Mouse (Mus musculus): Measurements from ENCODE around the gene Schip1. TPM values are rescaled to one million over a fixed set of nuclear protein-coding genes. Genes with fewer than 3 reads are reported as not detected.
A peak's percentile ranks its signal among the peaks of the same experiment; 100 is the strongest.

Schip1 gene
- polyA plus RNA-seq, 1 experiment from 2014 or later: 163 TPM

DNA sequence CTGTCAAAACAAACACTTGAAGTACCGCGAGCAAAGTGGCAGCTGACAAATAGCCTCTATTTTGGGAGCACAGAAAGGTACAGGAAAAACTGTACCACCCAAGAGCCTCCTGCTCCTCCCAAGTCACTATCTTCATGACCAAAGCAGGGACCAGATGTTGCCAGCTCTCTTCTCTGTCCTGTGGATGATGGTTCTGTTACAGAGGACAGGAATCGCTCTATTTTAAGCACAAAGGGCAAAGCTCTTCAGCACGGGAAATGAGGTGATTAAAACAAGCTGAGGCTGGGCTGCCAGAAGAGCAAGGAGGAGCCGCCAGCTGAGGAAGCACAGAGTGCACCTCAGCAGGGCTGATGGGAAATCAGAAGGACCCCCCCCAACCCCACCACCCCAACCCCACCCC lies 388.7 kb downstream of the Schip1 start:
- H3K4me2 ChIP-seq (replicated peaks): no peak overlapping the region
- H3K4me1 ChIP-seq (replicated peaks; ENCODE audit: control insufficient read depth, insufficient read depth, low read length): no peaks in the 10 kb centered on the region
- DNase-seq (ENCODE audit: low spot score) (no peak), ATAC-seq (ENCODE audit: low FRiP score) (no peak)
- H3K9me3 ChIP-seq (ENCODE audit: control insufficient read depth, low read length): no peaks in the 10 kb centered on the region
- no peaks in the 10 kb centered on the region for H3K27me3 ChIP-seq (ENCODE audit: control insufficient read depth, insufficient read depth, low read length)
- WGBS: 50% methylated on average over 5 of the region's 5 CpGs
- H3K27ac ChIP-seq: no peak overlapping the region
- H3K4me3 ChIP-seq (replicated peaks; ENCODE audit: low read length): no peak overlapping the region
- H3K9ac ChIP-seq: no peak overlapping the region
- no peaks in the 10 kb centered on the region for H3K36me3 ChIP-seq (replicated peaks; ENCODE audit: control insufficient read depth, insufficient read depth)

DNA sequence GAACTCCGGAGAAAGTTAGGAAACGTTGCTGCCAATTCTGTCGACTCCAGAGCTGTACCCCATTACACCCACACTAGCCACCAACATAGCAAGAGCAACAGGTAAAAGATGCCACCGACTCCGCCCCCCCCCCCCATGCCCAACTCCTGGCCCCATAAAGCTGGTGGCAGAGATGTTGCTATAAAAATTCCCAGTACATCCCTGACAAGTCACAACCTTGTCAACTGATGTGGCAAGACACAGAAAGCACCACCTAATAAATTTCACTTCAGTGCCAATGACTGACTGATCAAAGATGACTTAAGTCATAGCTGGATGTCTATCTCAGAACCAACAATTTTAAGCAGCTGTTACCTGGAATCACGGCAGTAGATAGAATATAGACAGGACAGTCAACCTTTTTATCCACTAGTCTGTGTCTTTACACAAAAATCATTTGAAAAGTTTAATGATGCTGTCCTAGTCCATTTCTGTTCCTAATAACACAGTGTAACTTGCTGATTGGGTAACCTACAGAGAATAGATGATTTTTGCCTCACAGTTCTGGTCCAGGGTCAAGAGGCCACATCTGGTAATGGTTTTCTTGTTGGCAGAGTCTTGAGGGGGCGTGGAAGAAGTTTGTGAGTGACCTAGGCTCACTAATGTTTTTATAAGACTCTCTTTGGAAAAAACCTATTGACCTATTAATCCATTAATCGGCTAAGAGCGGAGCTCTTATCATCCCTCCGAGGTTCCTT lies 389.3 kb downstream of the Schip1 start:
- Histone ChIP-seq H3K4me1 (replicated peaks; ENCODE audit: control insufficient read depth, insufficient read depth, low read length) (no peaks in the 10 kb centered on the region), H3K27me3 (ENCODE audit: control insufficient read depth, insufficient read depth, low read length) (no peaks in the 10 kb centered on the region), H3K36me3 (replicated peaks; ENCODE audit: control insufficient read depth, insufficient read depth) (no peaks in the 10 kb centered on the region), H3K27ac (no peak overlapping the region), H3K4me3 (replicated peaks; ENCODE audit: low read length) (no peak overlapping the region), H3K9me3 (ENCODE audit: control insufficient read depth, low read length) (no peaks in the 10 kb centered on the region), H3K4me2 (replicated peaks) (no peak overlapping the region), H3K9ac (no peak overlapping the region)
- ATAC-seq (ENCODE audit: low FRiP score) (no peak), DNase-seq (ENCODE audit: low spot score) (no peak)
- WGBS: 84% methylated on average over 10 of the region's 10 CpGs

DNA sequence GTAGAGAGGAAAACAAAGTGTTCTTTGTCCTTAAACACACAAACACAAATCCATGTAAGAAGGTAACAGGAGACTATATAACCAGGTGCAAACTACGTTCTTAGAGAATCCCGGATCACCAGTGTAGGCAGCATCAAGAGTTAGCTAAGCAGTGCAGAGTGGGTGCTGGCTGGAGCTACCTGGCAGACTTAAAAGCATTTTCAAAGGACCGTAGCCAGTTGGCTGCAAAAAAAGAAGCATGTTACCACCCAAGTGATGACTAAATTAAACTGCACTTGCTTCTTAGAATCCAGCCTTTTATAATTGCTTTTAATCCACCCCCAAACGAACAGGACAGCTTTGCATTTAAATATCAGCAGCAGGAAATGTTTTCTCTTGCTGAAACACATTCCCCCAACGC lies 402.0 kb downstream of the Schip1 start:
- 34% methylated on average over 5 of the region's 5 CpGs for WGBS
- no peaks in the 10 kb centered on the region for H3K9me3 ChIP-seq (ENCODE audit: control insufficient read depth, low read length)
- no peak overlapping the region for H3K4me3 ChIP-seq (replicated peaks; ENCODE audit: low read length)
- H3K36me3 ChIP-seq (replicated peaks; ENCODE audit: control insufficient read depth, insufficient read depth): no peaks in the 10 kb centered on the region
- H3K27me3 ChIP-seq (ENCODE audit: control insufficient read depth, insufficient read depth, low read length): no peaks in the 10 kb centered on the region
- H3K27ac ChIP-seq: no peak overlapping the region
- ATAC-seq (ENCODE audit: low FRiP score) (no peak), DNase-seq (ENCODE audit: low spot score) (no peak)
- H3K4me1 ChIP-seq (replicated peaks; ENCODE audit: control insufficient read depth, insufficient read depth, low read length): no peaks in the 10 kb centered on the region
- no peak overlapping the region for H3K4me2 ChIP-seq (replicated peaks)
- H3K9ac ChIP-seq: no peak overlapping the region

DNA sequence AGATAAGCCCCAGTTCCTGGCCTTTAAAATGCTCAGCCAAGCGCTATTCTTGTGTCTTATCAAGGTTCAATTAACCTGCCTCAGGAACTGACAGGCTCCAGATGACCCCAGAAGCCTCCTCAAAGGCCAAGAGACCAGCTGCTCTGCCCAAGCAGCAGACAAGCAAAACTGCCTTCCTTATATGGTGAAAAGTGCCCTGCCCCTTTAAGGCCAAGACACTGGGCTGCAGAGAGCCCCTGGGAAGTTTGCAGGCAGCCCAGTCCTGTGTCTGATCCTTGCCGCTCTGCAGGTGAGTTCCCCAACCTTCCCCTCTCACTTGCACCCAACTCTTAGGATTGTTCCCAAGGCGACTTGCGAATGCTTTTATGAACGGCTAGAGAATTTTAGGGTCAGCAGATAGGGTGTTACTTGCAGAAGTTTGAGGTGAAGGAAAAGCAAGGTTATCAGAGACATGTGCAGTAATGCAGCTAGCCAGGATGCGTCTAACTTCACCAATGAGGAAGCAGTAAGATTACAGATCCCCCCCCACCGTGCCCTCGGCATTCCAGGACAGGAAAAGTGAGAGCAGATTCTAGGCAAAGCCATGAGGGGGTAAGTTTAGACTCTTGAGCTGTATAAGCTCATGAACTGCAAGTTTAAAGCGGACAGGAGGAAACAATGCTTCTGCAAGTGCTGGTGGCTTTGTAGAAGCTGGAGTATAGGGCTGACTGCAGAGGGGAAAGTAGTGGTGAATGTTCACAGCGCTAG lies 403.5 kb downstream of the Schip1 start:
- no peaks in the 10 kb centered on the region for H3K4me1 ChIP-seq (replicated peaks; ENCODE audit: control insufficient read depth, insufficient read depth, low read length)
- peak overlapping the region; percentile 16 for H3K4me2 ChIP-seq (replicated peaks)
- H3K36me3 ChIP-seq (replicated peaks; ENCODE audit: control insufficient read depth, insufficient read depth): no peaks in the 10 kb centered on the region
- 3% methylated on average over 10 of the region's 10 CpGs for WGBS
- no peak overlapping the region for H3K27ac ChIP-seq
- ATAC-seq (ENCODE audit: low FRiP score) (no peak), DNase-seq (ENCODE audit: low spot score) (peak; percentile 30)
- no peak overlapping the region for H3K9ac ChIP-seq
- H3K27me3 ChIP-seq (ENCODE audit: control insufficient read depth, insufficient read depth, low read length): no peaks in the 10 kb centered on the region
- no peaks in the 10 kb centered on the region for H3K9me3 ChIP-seq (ENCODE audit: control insufficient read depth, low read length)
- H3K4me3 ChIP-seq (replicated peaks; ENCODE audit: low read length): no peak overlapping the region

DNA sequence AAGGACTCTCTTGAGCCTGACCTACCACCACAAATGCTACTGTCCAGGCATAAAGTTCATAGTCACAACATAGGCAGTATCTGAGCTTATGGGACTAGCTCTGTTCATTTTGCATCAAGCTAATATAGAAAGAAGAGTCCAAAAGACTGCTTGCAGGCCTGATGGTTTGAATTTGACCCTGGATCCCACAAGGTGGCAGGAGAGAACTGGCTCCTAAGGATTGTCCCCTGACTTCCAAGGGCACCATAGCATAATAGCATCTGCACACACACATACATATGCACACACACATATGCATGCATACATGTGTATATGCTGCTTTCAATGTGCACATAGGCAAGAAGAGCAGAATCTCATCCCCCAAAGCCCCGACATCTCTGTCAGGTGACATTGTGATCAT lies 405.0 kb downstream of the Schip1 start:
- 96% methylated on average over 1 of the region's 1 CpGs for WGBS

DNA sequence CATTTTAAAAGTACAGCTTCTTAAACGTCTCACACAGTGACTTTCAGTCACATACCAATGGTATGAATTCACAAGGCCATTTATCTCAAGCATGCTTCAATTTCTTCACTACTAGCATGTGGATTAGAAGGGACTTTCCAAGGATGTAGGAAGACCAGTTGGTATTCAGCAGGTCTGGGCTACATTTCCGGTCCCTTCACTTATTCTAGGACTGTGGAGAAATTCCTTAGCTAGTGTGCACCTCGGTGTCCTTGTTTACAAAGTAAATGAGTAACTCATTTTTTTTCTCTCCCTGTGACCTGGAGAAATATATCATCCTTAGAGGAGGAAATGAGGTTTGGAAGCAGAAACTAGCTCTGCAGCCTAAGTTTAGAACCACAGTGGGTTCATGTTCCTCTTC lies 405.5 kb downstream of the Schip1 start:
- H3K27ac ChIP-seq: no peak overlapping the region
- no peak overlapping the region for H3K4me2 ChIP-seq (replicated peaks)
- ATAC-seq (ENCODE audit: low FRiP score) (no peak), DNase-seq (ENCODE audit: low spot score) (no peak)
- H3K9me3 ChIP-seq (ENCODE audit: control insufficient read depth, low read length): no peaks in the 10 kb centered on the region
- H3K9ac ChIP-seq: no peak overlapping the region
- no peaks in the 10 kb centered on the region for H3K36me3 ChIP-seq (replicated peaks; ENCODE audit: control insufficient read depth, insufficient read depth)
- H3K4me1 ChIP-seq (replicated peaks; ENCODE audit: control insufficient read depth, insufficient read depth, low read length): no peaks in the 10 kb centered on the region
- no peaks in the 10 kb centered on the region for H3K27me3 ChIP-seq (ENCODE audit: control insufficient read depth, insufficient read depth, low read length)
- H3K4me3 ChIP-seq (replicated peaks; ENCODE audit: low read length): no peak overlapping the region
- WGBS: 59% methylated on average over 3 of the region's 3 CpGs

More for the DNA sequence above, 405.0 kb downstream of the Schip1 start:
- Histone ChIP-seq H3K9me3 (ENCODE audit: control insufficient read depth, low read length) (no peaks in the 10 kb centered on the region), H3K4me1 (replicated peaks; ENCODE audit: control insufficient read depth, insufficient read depth, low read length) (no peaks in the 10 kb centered on the region), H3K4me3 (replicated peaks; ENCODE audit: low read length) (no peak overlapping the region), H3K9ac (no peak overlapping the region), H3K4me2 (replicated peaks) (no peak overlapping the region), H3K27ac (no peak overlapping the region), H3K36me3 (replicated peaks; ENCODE audit: control insufficient read depth, insufficient read depth) (no peaks in the 10 kb centered on the region), H3K27me3 (ENCODE audit: control insufficient read depth, insufficient read depth, low read length) (no peaks in the 10 kb centered on the region)
- ATAC-seq (ENCODE audit: low FRiP score) (no peak), DNase-seq (ENCODE audit: low spot score) (no peak)

DNA sequence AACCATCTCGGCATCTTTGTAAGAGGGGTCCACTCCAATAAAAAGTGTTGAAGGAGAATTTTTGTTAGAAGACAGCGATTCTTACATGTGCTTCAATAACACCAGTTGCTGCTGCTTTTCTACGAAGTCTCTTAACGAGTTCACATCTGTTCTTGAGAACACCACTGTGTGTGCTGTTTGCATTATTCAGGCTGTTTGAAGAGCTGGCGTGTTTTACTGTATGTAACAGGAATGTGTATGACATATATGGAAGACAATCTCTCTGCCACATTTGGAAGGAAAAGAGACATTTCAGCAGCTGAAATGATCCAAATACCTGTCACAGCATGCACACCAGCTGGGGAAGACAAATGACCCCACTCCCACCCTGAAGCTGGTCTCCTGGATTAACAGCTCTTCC lies 406.0 kb downstream of the Schip1 start:
- DNase-seq (ENCODE audit: low spot score) (no peak), ATAC-seq (ENCODE audit: low FRiP score) (no peak)
- Histone ChIP-seq H3K4me3 (replicated peaks; ENCODE audit: low read length) (no peak overlapping the region), H3K9ac (no peak overlapping the region), H3K36me3 (replicated peaks; ENCODE audit: control insufficient read depth, insufficient read depth) (no peaks in the 10 kb centered on the region), H3K27me3 (ENCODE audit: control insufficient read depth, insufficient read depth, low read length) (no peaks in the 10 kb centered on the region), H3K4me1 (replicated peaks; ENCODE audit: control insufficient read depth, insufficient read depth, low read length) (no peaks in the 10 kb centered on the region), H3K9me3 (ENCODE audit: control insufficient read depth, low read length) (no peaks in the 10 kb centered on the region), H3K4me2 (replicated peaks) (no peak overlapping the region), H3K27ac (no peak overlapping the region)
- WGBS: 73% methylated on average over 5 of the region's 5 CpGs

DNA sequence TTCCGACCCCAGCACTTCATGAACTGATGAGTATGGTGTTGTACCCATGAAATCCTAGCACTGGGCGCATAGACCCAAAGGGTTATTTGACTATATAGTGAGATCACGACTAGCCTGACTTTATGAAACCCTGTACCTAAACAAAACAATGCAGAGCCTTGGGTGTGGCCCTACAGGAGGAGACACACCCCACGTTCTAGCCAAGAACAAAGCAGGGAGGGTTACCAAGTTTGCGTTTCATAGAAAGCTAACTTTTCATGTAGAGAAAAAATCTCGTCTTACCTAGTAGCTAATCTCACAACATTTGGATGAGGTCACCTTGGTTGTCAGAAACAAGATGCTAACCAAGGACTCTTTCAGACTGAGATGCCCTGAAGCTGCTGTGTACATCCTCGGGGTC lies 411.7 kb downstream of the Schip1 start:
- no peak overlapping the region for H3K9ac ChIP-seq
- H3K27me3 ChIP-seq (ENCODE audit: control insufficient read depth, insufficient read depth, low read length): no peaks in the 10 kb centered on the region
- H3K4me2 ChIP-seq (replicated peaks): no peak overlapping the region
- ATAC-seq (ENCODE audit: low FRiP score): no peak
- no peaks in the 10 kb centered on the region for H3K9me3 ChIP-seq (ENCODE audit: control insufficient read depth, low read length)
- H3K36me3 ChIP-seq (replicated peaks; ENCODE audit: control insufficient read depth, insufficient read depth): no peaks in the 10 kb centered on the region
- 91% methylated on average over 7 of the region's 7 CpGs for WGBS
- no peak overlapping the region for H3K4me3 ChIP-seq (replicated peaks; ENCODE audit: low read length)
- H3K27ac ChIP-seq: no peak overlapping the region
- H3K4me1 ChIP-seq (replicated peaks; ENCODE audit: control insufficient read depth, insufficient read depth, low read length): no peaks in the 10 kb centered on the region
- no peak for DNase-seq (ENCODE audit: low spot score)

DNA sequence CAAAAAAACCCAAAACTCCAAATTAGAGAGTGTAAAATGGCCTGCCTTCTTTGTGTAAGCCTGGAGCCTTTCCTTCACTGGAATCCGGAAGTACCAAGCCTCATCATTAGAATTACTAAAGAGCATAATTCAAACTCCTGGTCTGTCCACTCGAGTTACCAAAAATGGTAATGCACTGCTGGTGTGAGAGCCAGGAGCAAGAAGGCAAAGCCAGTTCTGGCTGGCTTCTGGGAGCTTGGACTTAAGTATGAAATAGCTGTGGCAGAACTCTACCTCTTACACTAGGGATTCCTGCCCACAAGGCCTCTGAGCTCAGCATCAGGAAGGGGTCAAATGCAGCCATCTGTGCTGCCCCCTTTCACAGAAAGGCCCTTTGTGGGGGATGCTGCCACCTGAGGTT lies 412.9 kb downstream of the Schip1 start:
- 42% methylated on average over 2 of the region's 2 CpGs for WGBS
- no peak overlapping the region for H3K4me3 ChIP-seq (replicated peaks; ENCODE audit: low read length)
- no peaks in the 10 kb centered on the region for H3K9me3 ChIP-seq (ENCODE audit: control insufficient read depth, low read length)
- DNase-seq (ENCODE audit: low spot score): no peak
- no peaks in the 10 kb centered on the region for H3K4me1 ChIP-seq (replicated peaks; ENCODE audit: control insufficient read depth, insufficient read depth, low read length)
- H3K27me3 ChIP-seq (ENCODE audit: control insufficient read depth, insufficient read depth, low read length): no peaks in the 10 kb centered on the region
- ATAC-seq (ENCODE audit: low FRiP score): no peak
- H3K4me2 ChIP-seq (replicated peaks): no peak overlapping the region
- H3K36me3 ChIP-seq (replicated peaks; ENCODE audit: control insufficient read depth, insufficient read depth): no peaks in the 10 kb centered on the region
- H3K9ac ChIP-seq: no peak overlapping the region
- H3K27ac ChIP-seq: no peak overlapping the region

Data from hindbrain, embryonic 14.5 days (tissue).